Mouse (Mus musculus) embryonic facial prominence, embryonic 15.5 days (tissue): Measurements from ENCODE around the gene 9530077C05Rik. TPM values are rescaled to one million over a fixed set of nuclear protein-coding genes. Genes with fewer than 3 reads are reported as not detected.
A peak's percentile ranks its signal among the peaks of the same experiment; 100 is the strongest.

Source experiments
- ATAC-seq: fragments of 200-750 bp; cut with Nextera tagmentation; 2 replicates; pipeline ENCODE4 v1.8.0; 2017; ENCODE audit warnings: low read depth, moderate TSS enrichment; ENCODE audit not compliant: insufficient number of reproducible peaks, low FRiP score, low TSS enrichment
- H3K27ac ChIP-seq: fragments of 300-500 bp; sonication (generic); replicated peaks from 2 replicates; pipeline ENCODE4 v1.5.1; 2015; ENCODE audit warnings: mild to moderate bottlenecking, inconsistent platforms
- H3K27me3 ChIP-seq: fragments of 300-500 bp; sonication (generic); 2 replicates; pipeline ENCODE4 v1.6.1; 2015; ENCODE audit warnings: inconsistent platforms
- H3K36me3 ChIP-seq: fragments of 300-500 bp; sonication (generic); 2 replicates; pipeline ENCODE4 v1.6.1; 2015; ENCODE audit warnings: mild to moderate bottlenecking, inconsistent platforms
- H3K4me1 ChIP-seq: fragments of 300-500 bp; sonication (generic); 2 replicates; pipeline ENCODE4 v1.6.1; 2015; ENCODE audit warnings: inconsistent platforms
- H3K4me2 ChIP-seq: fragments of 300-500 bp; sonication (generic); replicated peaks from 2 replicates; pipeline ENCODE4 v1.6.1; 2015; ENCODE audit warnings: mild to moderate bottlenecking, inconsistent platforms
- H3K4me3 ChIP-seq: fragments of 300-500 bp; sonication (generic); replicated peaks from 2 replicates; pipeline ENCODE4 v1.5.1; 2015; ENCODE audit warnings: mild to moderate bottlenecking, inconsistent platforms
- H3K9ac ChIP-seq: fragments of 300-500 bp; sonication (generic); 2 replicates; pipeline ENCODE4 v1.6.1; 2015; ENCODE audit warnings: inconsistent platforms
- H3K9me3 ChIP-seq: fragments of 300-500 bp; sonication (generic); replicated peaks from 2 replicates; pipeline ENCODE4 v1.6.1; 2016; ENCODE audit warnings: inconsistent platforms
- WGBS: fragments of 180-500 bp; shearing (Covaris S2); methylation state at CpG from one replicate; pipeline ENCODE4 v1.1.7; 2015; 5-methylcytosine and 5-hydroxymethylcytosine counted together
- polyA plus RNA-seq: library from polyadenylated mRNA; unstranded; fragments of >200 nt; fragmentation: Nextera tagmentation; extraction: Ambion mirVana; gene quantifications from 2 replicates; pipeline ENCODE4 v1.2.1, GENCODE M21; 2015

9530077C05Rik gene
- 5.0 and 7.4 TPM in 2 replicates for polyA plus RNA-seq

DNA sequence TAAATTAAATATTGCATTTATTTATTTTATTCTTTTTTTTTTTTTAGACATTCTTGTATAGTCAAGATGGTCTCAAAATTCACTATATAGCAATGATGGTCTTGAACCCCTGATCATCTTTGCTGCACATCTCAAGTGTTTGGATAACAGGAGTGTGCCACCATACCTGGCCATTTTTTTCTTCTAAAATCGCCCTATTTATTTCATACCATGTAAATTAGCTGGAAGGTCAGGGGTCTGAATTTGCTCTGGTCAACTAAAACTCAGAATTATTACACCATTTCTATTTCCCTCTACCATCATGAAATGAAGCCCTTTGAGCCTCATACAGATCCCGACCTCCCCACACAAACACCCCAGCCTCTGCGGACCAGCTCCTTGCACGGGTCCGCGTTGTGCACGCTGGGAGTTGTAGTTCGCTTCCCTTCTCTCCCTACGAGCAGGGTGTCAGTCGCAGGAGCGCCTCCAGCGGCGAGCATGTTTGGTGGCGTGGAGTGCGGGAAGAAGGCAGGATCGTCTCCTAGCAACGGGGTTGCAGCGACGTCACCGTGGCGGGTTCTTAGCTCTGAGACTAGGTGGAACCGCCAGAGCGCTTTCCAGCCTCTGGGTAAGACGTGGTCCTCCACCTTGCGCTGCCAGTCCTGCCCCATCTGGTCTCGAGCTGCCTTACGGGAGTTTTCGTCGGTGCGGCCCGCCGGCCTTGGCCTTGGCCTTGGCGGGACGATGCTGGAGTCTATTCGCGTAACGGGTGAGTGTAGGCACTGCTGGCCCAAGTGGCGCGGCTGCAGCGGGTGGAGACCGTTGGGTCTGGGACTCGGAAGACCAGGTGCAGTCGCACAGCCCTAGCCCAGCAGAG lies at the start of gene 9530077C05Rik:
9530077C05Rik (plus strand) TSS at position 512 of the 856 bp plus-strand sequence.
- no peaks in the 10 kb centered on the region for H3K27me3 ChIP-seq
- no peaks in the 10 kb centered on the region for H3K36me3 ChIP-seq
- peak; percentile 98 for ATAC-seq
- 0 out of 2 replicates have a peak, but pooled peaks cover 3% of the 10 kb centered on the region for H3K4me1 ChIP-seq
- peak within 1 kb of the TSS; percentile 51 for H3K4me3 ChIP-seq
- under 1% methylated on average over 43 of the region's 43 CpGs for WGBS
- H3K4me2 ChIP-seq = peak within 1 kb of the TSS; percentile 64
- H3K27ac ChIP-seq = no peak within 1 kb of the TSS
- peak within 1 kb of the TSS; percentile 35 for H3K9ac ChIP-seq
- no peaks in the 10 kb centered on the region for H3K9me3 ChIP-seq

DNA sequence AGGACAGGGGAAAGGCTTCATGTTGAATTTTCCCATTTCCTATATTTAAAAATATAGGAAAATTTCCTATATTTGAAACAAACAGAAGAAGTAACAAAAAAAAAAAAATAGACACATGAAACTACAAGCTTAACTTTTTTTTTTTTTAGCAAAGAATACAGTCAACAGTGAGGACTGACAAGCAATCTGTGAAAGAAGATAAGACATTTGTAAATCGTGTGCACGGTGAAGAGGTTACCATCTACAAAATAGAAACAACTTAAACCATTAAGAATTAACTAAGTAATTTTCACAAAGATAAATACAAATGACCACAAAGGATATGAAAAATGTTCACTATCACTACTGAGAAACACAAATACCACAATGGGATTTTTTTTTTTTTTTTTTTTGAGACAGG lies 45.1 kb upstream of the 9530077C05Rik start:
- Histone ChIP-seq H3K27ac (no peak overlapping the region), H3K27me3 (no peaks in the 10 kb centered on the region), H3K9me3 (no peaks in the 10 kb centered on the region), H3K4me2 (no peak overlapping the region), H3K4me3 (no peak overlapping the region), H3K9ac (no peak overlapping the region), H3K36me3 (peaks cover 55% of the 10 kb centered on the region), H3K4me1 (no peaks in the 10 kb centered on the region)
- ATAC-seq = no peak
- 96% methylated on average over 2 of the region's 2 CpGs for WGBS

- H3K27ac ChIP-seq = no peak overlapping the region
- no peak for ATAC-seq
- no peaks in the 10 kb centered on the region for H3K27me3 ChIP-seq
- H3K4me2 ChIP-seq = no peak overlapping the region
- H3K4me1 ChIP-seq = no peaks in the 10 kb centered on the region
- H3K36me3 ChIP-seq = peaks cover 55% of the 10 kb centered on the region
- 95% methylated on average over 10 of the region's 10 CpGs for WGBS
- no peaks in the 10 kb centered on the region for H3K9me3 ChIP-seq
- no peak overlapping the region for H3K4me3 ChIP-seq
- no peak overlapping the region for H3K9ac ChIP-seq
These were observed 44.7 kb upstream of the 9530077C05Rik start for GRCm38 (mm10) chr9:22366621-22367020.

GRCm38 (mm10) chr9:22368030-22368429 lies 43.3 kb upstream of the 9530077C05Rik start:
- H3K9ac ChIP-seq = no peak overlapping the region
- no peaks in the 10 kb centered on the region for H3K4me1 ChIP-seq
- no peaks in the 10 kb centered on the region for H3K27me3 ChIP-seq
- H3K4me3 ChIP-seq = no peak overlapping the region
- 74% methylated on average over 6 of the region's 6 CpGs for WGBS
- no peak overlapping the region for H3K27ac ChIP-seq
- H3K36me3 ChIP-seq = peaks cover 57% of the 10 kb centered on the region
- H3K4me2 ChIP-seq = no peak overlapping the region
- H3K9me3 ChIP-seq = no peaks in the 10 kb centered on the region
- no peak for ATAC-seq

DNA sequence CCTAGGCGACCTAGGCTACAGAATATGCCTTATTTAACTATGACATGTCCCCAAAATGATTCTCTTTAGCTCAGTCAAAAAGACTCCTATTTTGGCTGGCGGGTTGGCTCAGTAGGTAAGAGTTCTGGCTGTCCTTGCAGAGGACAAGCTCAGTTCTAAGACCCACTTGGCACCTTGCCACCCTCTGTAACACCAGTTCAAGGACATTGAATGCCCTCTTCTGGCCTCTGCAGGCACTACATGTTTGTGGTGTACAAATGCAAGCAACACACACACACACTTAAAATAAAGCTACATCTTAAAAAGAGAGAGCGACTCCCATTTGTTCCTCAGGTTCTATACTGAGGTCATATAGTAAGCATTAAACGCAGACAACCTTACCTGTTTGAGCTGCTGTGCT lies 38.6 kb upstream of the 9530077C05Rik start:
- no peak overlapping the region for H3K9ac ChIP-seq
- peaks cover 63% of the 10 kb centered on the region for H3K36me3 ChIP-seq
- H3K9me3 ChIP-seq = no peaks in the 10 kb centered on the region
- WGBS = 94% methylated on average over 4 of the region's 4 CpGs
- no peak overlapping the region for H3K4me3 ChIP-seq
- ATAC-seq = no peak
- no peaks in the 10 kb centered on the region for H3K27me3 ChIP-seq
- no peak overlapping the region for H3K4me2 ChIP-seq
- H3K27ac ChIP-seq = no peak overlapping the region
- H3K4me1 ChIP-seq = no peaks in the 10 kb centered on the region

DNA sequence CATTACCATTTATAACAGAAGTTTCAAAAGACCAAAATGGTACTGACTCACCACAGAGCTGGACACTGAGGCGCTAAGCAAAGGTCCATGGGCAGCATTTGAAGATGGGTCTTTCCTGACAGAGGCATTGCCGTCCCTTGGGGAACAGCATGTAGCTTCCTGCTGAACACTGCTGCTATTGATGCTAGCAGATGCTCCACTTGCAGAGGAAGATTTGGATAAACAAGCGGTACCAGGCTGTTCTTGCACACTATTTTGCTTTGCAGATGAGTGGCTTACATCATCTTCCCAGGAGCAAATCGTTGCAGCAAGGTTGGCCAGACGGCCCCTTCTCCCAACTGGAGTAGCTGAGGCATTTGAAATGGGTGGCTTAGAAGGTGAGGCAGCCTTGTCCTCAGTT lies 35.2 kb upstream of the 9530077C05Rik start:
- Histone ChIP-seq H3K4me1 (no peaks in the 10 kb centered on the region), H3K4me2 (no peak overlapping the region), H3K27ac (no peak overlapping the region), H3K9me3 (no peaks in the 10 kb centered on the region), H3K36me3 (peaks cover 75% of the 10 kb centered on the region), H3K9ac (no peak overlapping the region), H3K4me3 (no peak overlapping the region), H3K27me3 (no peaks in the 10 kb centered on the region)
- WGBS = 81% methylated on average over 5 of the region's 5 CpGs
- ATAC-seq = no peak

GRCm38 (mm10) chr9:22385890-22386289 lies 25.4 kb upstream of the 9530077C05Rik start:
- WGBS = 66% methylated on average over 2 of the region's 2 CpGs
- Histone ChIP-seq H3K4me2 (no peak overlapping the region), H3K27me3 (no peaks in the 10 kb centered on the region), H3K9me3 (no peaks in the 10 kb centered on the region), H3K9ac (no peak overlapping the region), H3K4me1 (peaks cover 19% of the 10 kb centered on the region; the same call in 1 of the 2 replicates), H3K27ac (no peak overlapping the region), H3K4me3 (no peak overlapping the region), H3K36me3 (peaks cover 11% of the 10 kb centered on the region)
- no peak for ATAC-seq

DNA sequence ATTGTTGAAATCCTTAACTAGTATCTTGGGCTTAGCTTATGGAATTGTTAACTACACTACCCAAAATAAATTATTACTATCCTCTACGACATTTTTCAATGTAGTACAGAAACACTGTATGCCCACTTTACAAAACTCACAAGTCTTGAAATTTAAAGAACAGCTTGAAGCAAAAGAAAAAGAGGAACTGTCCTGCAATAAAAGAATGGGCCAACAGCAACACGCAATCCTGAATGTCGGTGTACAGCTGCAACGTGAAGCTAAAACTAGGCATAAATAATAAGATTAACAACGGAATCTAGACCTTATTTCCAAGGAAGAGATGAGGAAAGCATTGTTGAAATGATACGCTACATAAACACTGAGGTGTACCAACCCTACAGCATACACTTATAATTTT lies 23.4 kb upstream of the 9530077C05Rik start:
- no peak for ATAC-seq
- H3K9me3 ChIP-seq = no peaks in the 10 kb centered on the region
- peak overlapping the region; percentile 82; the same call in 1 of the 2 replicates for H3K9ac ChIP-seq
- H3K27ac ChIP-seq = no peak overlapping the region
- peak overlapping the region; percentile 69 for H3K4me2 ChIP-seq
- no peaks in the 10 kb centered on the region for H3K27me3 ChIP-seq
- no peaks in the 10 kb centered on the region for H3K36me3 ChIP-seq
- peak overlapping the region; percentile 86 for H3K4me3 ChIP-seq
- peaks cover 19% of the 10 kb centered on the region; the same call in 1 of the 2 replicates for H3K4me1 ChIP-seq
- WGBS = 13% methylated on average over 6 of the region's 6 CpGs

DNA sequence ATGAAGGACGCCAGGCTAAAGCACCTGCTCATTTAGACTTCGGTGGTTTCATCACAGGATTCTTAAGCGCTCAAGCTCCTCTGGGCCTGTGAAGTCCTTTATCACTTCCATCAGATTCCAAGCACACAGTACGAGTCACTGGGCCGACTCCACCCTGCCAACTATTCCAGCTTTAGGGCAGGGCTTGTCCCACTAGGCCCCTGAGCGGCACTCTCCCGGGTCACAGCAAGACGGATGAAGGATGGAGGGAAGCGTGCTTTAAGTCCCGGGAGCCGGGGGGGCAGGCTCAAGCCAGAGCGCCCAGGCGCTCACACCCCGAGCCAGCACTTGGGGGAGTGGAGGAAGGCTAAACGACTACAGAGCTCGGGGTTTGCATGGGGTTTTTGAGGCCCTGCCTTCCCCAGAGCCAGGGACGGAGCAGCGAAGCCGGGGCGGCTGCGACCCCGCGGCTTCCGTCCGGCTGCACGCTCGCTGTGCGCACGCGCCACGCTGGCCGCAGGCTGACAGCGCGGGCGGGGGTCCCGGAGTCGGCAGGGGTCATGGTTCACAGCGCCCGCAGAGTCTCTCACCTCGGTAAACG lies 22.8 kb upstream of the 9530077C05Rik start:
- Histone ChIP-seq H3K27ac (peak overlapping the region; percentile 90), H3K9me3 (no peaks in the 10 kb centered on the region)
- under 1% methylated on average over 27 of the region's 41 CpGs for WGBS

DNA sequence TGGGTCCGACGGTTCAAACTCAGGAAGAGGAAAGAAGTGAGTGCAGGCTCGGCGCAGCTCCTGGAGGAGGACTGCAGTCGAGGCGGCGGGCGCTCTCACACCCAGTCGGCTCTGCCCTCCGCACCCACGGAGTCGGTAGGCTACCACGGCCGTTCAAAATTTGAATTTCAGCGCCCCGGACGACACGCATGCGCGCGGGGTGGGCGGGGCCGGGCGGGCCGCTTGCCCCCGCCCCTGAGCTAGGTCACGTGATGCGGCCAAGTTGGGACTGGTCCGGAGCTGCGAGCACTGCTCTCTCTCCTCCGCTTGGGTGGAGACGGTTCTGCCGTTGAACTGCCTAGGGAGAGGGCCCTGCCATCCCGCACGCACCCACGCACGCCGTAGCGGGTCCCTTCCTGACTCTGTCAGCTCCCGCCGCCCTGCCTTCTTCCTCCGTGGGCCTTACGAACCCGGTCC lies 22.3 kb upstream of the 9530077C05Rik start, which contains the start of gene Anln:
Anln (minus strand) TSS at position 168 of the 456 bp plus-strand sequence.
- Histone ChIP-seq H3K9me3 (no peaks in the 10 kb centered on the region), H3K4me3 (peak within 1 kb of the TSS; percentile 86), H3K27ac (peak within 1 kb of the TSS; percentile 90), H3K36me3 (no peaks in the 10 kb centered on the region), H3K9ac (peak within 1 kb of the TSS; percentile 82), H3K4me2 (peak within 1 kb of the TSS; percentile 69), H3K27me3 (no peaks in the 10 kb centered on the region), H3K4me1 (peaks cover 19% of the 10 kb centered on the region; the same call in 1 of the 2 replicates)
- under 1% methylated on average over 43 of the region's 44 CpGs for WGBS
- peak; percentile 97 for ATAC-seq

More for the DNA sequence above, 22.8 kb upstream of the 9530077C05Rik start:
- Histone ChIP-seq H3K4me3 (peak overlapping the region; percentile 86), H3K27me3 (no peaks in the 10 kb centered on the region), H3K36me3 (no peaks in the 10 kb centered on the region), H3K4me2 (peak overlapping the region; percentile 69), H3K4me1 (peaks cover 19% of the 10 kb centered on the region; the same call in 1 of the 2 replicates), H3K9ac (peak overlapping the region; percentile 82)
- peak; percentile 71 for ATAC-seq

DNA sequence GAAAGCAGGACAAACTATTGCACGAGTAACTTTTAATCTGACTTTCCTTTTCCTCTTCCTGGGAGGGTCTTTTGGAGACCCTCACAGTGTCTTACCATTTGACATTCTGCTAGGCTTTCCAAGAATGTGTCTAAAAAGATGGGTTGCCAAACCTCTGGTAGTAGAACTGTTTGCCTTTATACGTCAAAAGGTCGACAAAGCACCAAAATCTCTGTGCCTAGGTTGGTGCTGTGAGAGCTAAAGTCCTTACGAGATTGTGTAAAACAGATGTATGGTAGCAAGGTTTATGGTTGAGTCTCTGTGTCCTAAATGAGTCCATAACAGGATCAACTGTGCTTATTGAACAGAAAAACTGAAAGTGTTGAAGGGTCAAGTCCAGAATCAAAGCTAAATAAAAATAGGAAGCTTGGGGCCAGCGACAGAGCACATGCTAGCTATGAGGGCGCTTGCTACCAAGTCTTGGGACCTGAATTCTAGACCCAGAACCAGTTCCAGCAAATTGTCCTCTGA lies 21.5 kb upstream of the 9530077C05Rik start:
- H3K9ac ChIP-seq = no peak overlapping the region

More for the DNA sequence above, 21.5 kb upstream of the 9530077C05Rik start:
- Histone ChIP-seq H3K27me3 (no peaks in the 10 kb centered on the region), H3K36me3 (no peaks in the 10 kb centered on the region), H3K27ac (peak overlapping the region; percentile 90), H3K4me1 (peaks cover 19% of the 10 kb centered on the region; the same call in 1 of the 2 replicates), H3K9me3 (no peaks in the 10 kb centered on the region), H3K4me3 (peak overlapping the region; percentile 86), H3K4me2 (peak overlapping the region; percentile 69)
- 69% methylated on average over 6 of the region's 6 CpGs for WGBS
- no peak for ATAC-seq
